Mouse (Mus musculus) layer of hippocampus, postnatal 36 days (tissue): Measurements from ENCODE around the gene Ikzf3. TPM values are rescaled to one million over a fixed set of nuclear protein-coding genes. Genes with fewer than 3 reads are reported as not detected.

Experiments used
- DNase-seq, 2 experiments: peaks; one replicate each; pipeline ENCODE4 v3.0.0; 2022
- total RNA-seq, 2 experiments: library from RNA; stranded (reverse); gene quantifications; 2 replicates each; pipeline ENCODE4 v1.2.3; 2021

The Ikzf3 gene
- total RNA-seq, 2 experiments from 2014 or later = not detected

- DNase-seq = no peak
Measured at GRCm38 (mm10) chr11:98446562-98447474, 99.0 kb downstream of the Ikzf3 start.

- DNase-seq = no peak
Measured at GRCm38 (mm10) chr11:98446213-98446561, 99.6 kb downstream of the Ikzf3 start, which contains the start of gene Grb7. TSS of gene Grb7 (plus strand) at chr11:98446394.

- DNase-seq = no peak
Measured at GRCm38 (mm10) chr11:98445679-98446078, 100.2 kb downstream of the Ikzf3 start.

GRCm38 (mm10) chr11:98445238-98445637 is 100.6 kb downstream of the Ikzf3 start:
- DNase-seq = no peak

- no peak for DNase-seq
Measured at GRCm38 (mm10) chr11:98443688-98444087, 102.1 kb downstream of the Ikzf3 start.

- DNase-seq = peak; percentile 94 to 95
Measured at GRCm38 (mm10) chr11:98438331-98439158, 107.3 kb downstream of the Ikzf3 start, which contains the start of gene Mien1. TSS of gene Mien1 (minus strand) at chr11:98438991.

GRCm38 (mm10) chr11:98437441-98437840 is 108.4 kb downstream of the Ikzf3 start:
- DNase-seq = no peak

- DNase-seq = no peak
Measured at GRCm38 (mm10) chr11:98435723-98436122, 110.1 kb downstream of the Ikzf3 start.

- no peak for DNase-seq
Measured at GRCm38 (mm10) chr11:98431743-98432502, 113.9 kb downstream of the Ikzf3 start.

GRCm38 (mm10) chr11:98428436-98428835 is 117.4 kb downstream of the Ikzf3 start:
- no peak for DNase-seq

- DNase-seq = no peak
Measured at GRCm38 (mm10) chr11:98426592-98426991, 119.2 kb downstream of the Ikzf3 start.

GRCm38 (mm10) chr11:98418939-98419547 is 126.8 kb downstream of the Ikzf3 start:
- no peak for DNase-seq

GRCm38 (mm10) chr11:98418273-98418672 is 127.6 kb downstream of the Ikzf3 start:
- no peak for DNase-seq

GRCm38 (mm10) chr11:98417074-98417473 is 128.8 kb downstream of the Ikzf3 start:
- DNase-seq = no peak

Other genes with a start within 250 kb of the Ikzf3 start
- 100 to 1,000 TPM; 156 to 162 TPM for gene Neurod2, start 216.4 kb downstream of the Ikzf3 start, total RNA-seq
- 10 to 100 TPM; 48.8 to 50.8 TPM for gene Ppp1r1b, start 197.6 kb downstream of the Ikzf3 start, total RNA-seq
- gene Stard3, start 187.7 kb downstream of the Ikzf3 start, total RNA-seq = 10 to 100 TPM; 31.3 to 34.5 TPM
- 1 to 10 TPM in 1 of 2 experiments, under 1 TPM in 1; 0.83 to 1.4 TPM for gene Tcap, start 162.2 kb downstream of the Ikzf3 start, total RNA-seq
- gene Pnmt, start 159.6 kb downstream of the Ikzf3 start, total RNA-seq = not detected
- gene Pgap3, start 145.5 kb downstream of the Ikzf3 start, total RNA-seq = 1 to 10 TPM; 8.3 to 8.4 TPM
- 1 to 10 TPM; 1.6 to 2.1 TPM for gene Erbb2, start 133.6 kb downstream of the Ikzf3 start, total RNA-seq
- gene Mien1, start 107.0 kb downstream of the Ikzf3 start, total RNA-seq = 10 to 100 TPM; 97.9 to 99.2 TPM
- 1 to 10 TPM; 1.4 to 2.1 TPM for gene Grb7, start 99.6 kb downstream of the Ikzf3 start, total RNA-seq
- gene Zpbp2, start 5.1 kb upstream of the Ikzf3 start, total RNA-seq = not detected
- 10 to 100 TPM; 55.7 to 61.4 TPM for gene Ormdl3, start 41.3 kb upstream of the Ikzf3 start, total RNA-seq
- gene Lrrc3c, start 52.3 kb upstream of the Ikzf3 start, total RNA-seq = not detected
- gene Gm12355, start 79.6 kb upstream of the Ikzf3 start, total RNA-seq = 10 to 100 TPM; 12.8 to 16.2 TPM
- gene Gsdma3, start 80.3 kb upstream of the Ikzf3 start, total RNA-seq = under 1 TPM in 1 of 2 experiments, not detected in 1; 0.25 TPM
- gene Gsdma2, start 100.7 kb upstream of the Ikzf3 start, total RNA-seq = not detected
- not detected for gene Gsdma, start 118.3 kb upstream of the Ikzf3 start, total RNA-seq
- 100 to 1,000 TPM; 125 to 126 TPM for gene Psmd3, start 136.5 kb upstream of the Ikzf3 start, total RNA-seq
- not detected for gene Csf3, start 155.2 kb upstream of the Ikzf3 start, total RNA-seq
- 100 to 1,000 TPM; 127 to 140 TPM for gene Med24, start 183.4 kb upstream of the Ikzf3 start, total RNA-seq
- 100 to 1,000 TPM; 956 to 985 TPM for gene Thra, start 194.6 kb upstream of the Ikzf3 start, total RNA-seq
- 10 to 100 TPM; 59.1 to 78.4 TPM for gene Nr1d1, start 229.3 kb upstream of the Ikzf3 start, total RNA-seq
- 100 to 1,000 TPM; 185 to 187 TPM for gene Msl1, start 249.5 kb upstream of the Ikzf3 start, total RNA-seq